Mouse (Mus musculus) olfactory bulb, adult 2 months (tissue): ENCODE results near the gene Stk19. TPM values are rescaled to one million over a fixed set of nuclear protein-coding genes. Genes with fewer than 3 reads are reported as not detected.

Experiments
- H3K27ac ChIP-seq: fragments of 200-500 bp; 2 replicates; pipeline ENCODE4 v1.5.1; 2012; ENCODE audit warnings: low read depth, low read length; ENCODE audit not compliant: insufficient read depth
- H3K4me1 ChIP-seq: fragments of 200-500 bp; 2 replicates; pipeline ENCODE4 v1.6.1; 2012; ENCODE audit warnings: low read length; ENCODE audit not compliant: control insufficient read depth, insufficient read depth
- H3K4me3 ChIP-seq: fragments of 200-500 bp; 2 replicates; pipeline ENCODE4 v1.5.1; 2012; ENCODE audit warnings: mild to moderate bottlenecking, low read depth, low read length, moderate library complexity; ENCODE audit not compliant: insufficient read depth
- CTCF ChIP-seq: fragments of 200-500 bp; IDR thresholded peaks from 2 replicates; pipeline ENCODE4 v1.5.1; 2012; ENCODE audit warnings: low read depth, mild to moderate bottlenecking, low read length, moderate library complexity; ENCODE audit not compliant: insufficient read depth
- POLR2A ChIP-seq: fragments of 200-500 bp; IDR thresholded peaks from 2 replicates; pipeline ENCODE4 v1.6.1; 2012; ENCODE audit warnings: mild to moderate bottlenecking, low read depth, low read length, moderate library complexity; ENCODE audit not compliant: insufficient read depth
- WGBS: fragments of 180-500 bp; shearing (Covaris S2); methylation state at CpG from one replicate; pipeline ENCODE4 v1.1.7; 2018; 5-methylcytosine and 5-hydroxymethylcytosine counted together
- polyA plus RNA-seq: library from polyadenylated mRNA; stranded (reverse); fragments of >200 nt; gene quantifications from 2 replicates; pipeline ENCODE4 v1.2.4, GENCODE M21; 2012; ENCODE audit warnings: low replicate concordance; ENCODE audit not compliant: missing spikeins, insufficient read depth, insufficient read length

The Stk19 gene
- not detected in 2 replicates for polyA plus RNA-seq

- WGBS, result under 1% methylated on average over 40 of the region's 40 CpGs
- Histone ChIP-seq H3K27ac (peak within 1 kb of the TSS; percentile 60), H3K4me1 (peaks cover 21% of the 10 kb centered on the region), H3K4me3 (peak within 1 kb of the TSS; percentile 86)
- no peak for TF ChIP-seq CTCF
- TF ChIP-seq POLR2A, result peak; percentile 76
These were observed at the start of gene Stk19, which contains the start of gene Dxo for GRCm38 (mm10) chr17:34836856-34837221. Gene Stk19, minus strand, starts transcription at chr17:34836945. Gene Dxo, plus strand, starts transcription at chr17:34837019.

GRCm38 (mm10) chr17:34885615-34886014 is 48.9 kb upstream of the Stk19 start:
- 91% methylated on average over 3 of the region's 3 CpGs for WGBS

DNA sequence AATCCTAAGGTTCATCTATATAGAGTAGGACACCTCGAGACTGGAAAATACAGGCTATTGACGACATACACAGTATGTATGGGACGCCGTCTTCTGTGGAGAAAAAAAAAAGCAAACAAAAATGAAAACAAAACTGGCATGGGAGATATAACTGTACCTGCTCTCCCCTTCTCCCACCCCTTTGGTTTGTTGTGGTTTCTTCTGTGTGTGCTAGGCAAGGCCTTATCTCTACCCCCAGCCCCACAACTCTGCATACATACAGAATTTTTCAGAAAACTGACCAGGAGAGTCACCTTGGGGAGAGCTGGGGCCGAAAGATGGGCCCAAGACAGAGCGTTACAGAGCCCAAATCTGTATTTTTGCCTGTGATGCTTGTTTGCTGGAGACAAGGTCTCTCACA is 48.0 kb upstream of the Stk19 start:
- Histone ChIP-seq H3K27ac (no peak overlapping the region), H3K4me3 (no peak overlapping the region), H3K4me1 (no peaks in the 10 kb centered on the region)
- WGBS, result 92% methylated on average over 6 of the region's 6 CpGs
- no peak for TF ChIP-seq POLR2A
- no peak for TF ChIP-seq CTCF

More at GRCm38 (mm10) chr17:34885615-34886014, 48.9 kb upstream of the Stk19 start:
- TF ChIP-seq POLR2A (no peak), CTCF (no peak)
- Histone ChIP-seq H3K27ac (no peak overlapping the region), H3K4me3 (no peak overlapping the region), H3K4me1 (no peaks in the 10 kb centered on the region)

DNA sequence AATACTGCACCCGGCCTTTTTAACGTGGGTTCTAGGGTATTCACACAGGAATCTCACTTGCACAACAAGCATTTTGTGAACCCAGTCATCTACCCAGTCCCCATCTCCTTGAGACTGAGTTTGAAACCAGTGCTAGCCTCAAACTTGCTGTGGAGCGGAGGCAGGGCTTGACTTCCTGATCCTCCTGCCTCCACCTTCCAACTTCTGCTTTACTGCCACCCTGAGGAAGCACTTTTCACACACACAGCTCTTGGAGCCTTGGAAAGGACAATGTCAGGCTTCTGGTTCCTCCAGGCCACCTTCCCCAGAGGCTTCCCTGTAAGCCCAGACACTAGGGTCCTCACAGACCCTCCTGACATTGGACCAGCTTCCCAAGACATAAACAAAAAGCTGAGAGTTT is 46.6 kb upstream of the Stk19 start:
- 54% methylated on average over 3 of the region's 3 CpGs for WGBS

DNA sequence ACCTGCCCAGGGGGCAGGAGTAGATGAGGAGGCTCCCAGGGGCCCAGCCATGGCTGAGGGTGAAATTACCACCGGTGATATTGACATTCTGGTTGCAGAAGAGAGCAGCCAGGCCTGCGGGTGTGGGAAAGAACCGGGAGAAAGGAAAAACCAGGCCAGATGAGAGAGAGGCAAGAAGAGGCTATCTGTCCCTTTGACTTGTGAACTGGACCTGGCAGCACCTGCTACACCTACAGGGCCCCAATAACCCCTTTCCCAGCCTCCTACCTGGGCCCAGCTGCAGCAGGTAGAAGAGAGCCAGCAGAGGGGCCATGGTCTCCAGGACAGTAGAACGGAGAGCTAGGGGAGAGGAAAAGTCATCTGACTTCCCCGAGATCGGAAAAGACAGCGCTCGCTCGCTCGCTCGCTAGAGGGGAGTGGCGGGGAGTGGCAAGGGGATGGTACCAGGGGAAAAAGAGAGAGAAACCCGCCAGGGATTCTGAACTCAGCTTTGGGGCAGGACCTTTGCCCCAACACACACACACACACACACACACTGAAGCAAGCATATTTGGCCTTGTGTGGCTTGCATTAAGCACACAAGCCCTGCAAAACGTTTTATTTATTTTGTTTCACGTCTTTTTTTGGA is 45.1 kb upstream of the Stk19 start, which contains the start of gene Gm20547:
Gene Gm20547, minus strand, starts transcription at position 360 of the 628 bp plus-strand sequence.
- Histone ChIP-seq H3K4me1 (no peaks in the 10 kb centered on the region), H3K27ac (no peak within 1 kb of the TSS), H3K4me3 (no peak within 1 kb of the TSS)
- 22% methylated on average over 15 of the region's 15 CpGs for WGBS
- TF ChIP-seq CTCF (no peak), POLR2A (no peak)

More for the DNA sequence above, 46.6 kb upstream of the Stk19 start:
- TF ChIP-seq CTCF (no peak), POLR2A (no peak)
- Histone ChIP-seq H3K27ac (no peak overlapping the region), H3K4me3 (no peak overlapping the region), H3K4me1 (no peaks in the 10 kb centered on the region)

DNA sequence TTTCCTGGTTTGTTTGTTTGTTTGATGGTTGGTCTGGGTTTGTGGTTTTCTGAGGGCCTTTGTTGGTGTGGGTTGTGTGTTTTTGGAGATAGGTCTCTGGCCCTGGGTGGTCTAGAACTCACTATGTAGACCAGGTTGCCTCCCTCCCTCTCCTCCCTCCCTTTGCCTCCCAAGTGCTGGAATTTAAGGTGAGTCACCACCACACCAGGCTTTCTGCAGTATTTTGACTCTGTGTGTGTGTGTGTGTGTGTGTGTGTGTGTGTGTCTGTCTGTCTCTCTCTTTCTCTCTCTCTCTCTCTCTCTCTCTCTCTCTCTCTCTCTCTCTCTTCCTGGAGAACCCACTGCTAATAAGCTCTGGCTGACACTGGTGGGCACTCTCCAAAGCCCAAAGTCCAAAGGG is 44.4 kb upstream of the Stk19 start:
- Histone ChIP-seq H3K4me3 (no peak overlapping the region), H3K27ac (no peak overlapping the region), H3K4me1 (no peaks in the 10 kb centered on the region)
- TF ChIP-seq POLR2A (no peak), CTCF (no peak)

DNA sequence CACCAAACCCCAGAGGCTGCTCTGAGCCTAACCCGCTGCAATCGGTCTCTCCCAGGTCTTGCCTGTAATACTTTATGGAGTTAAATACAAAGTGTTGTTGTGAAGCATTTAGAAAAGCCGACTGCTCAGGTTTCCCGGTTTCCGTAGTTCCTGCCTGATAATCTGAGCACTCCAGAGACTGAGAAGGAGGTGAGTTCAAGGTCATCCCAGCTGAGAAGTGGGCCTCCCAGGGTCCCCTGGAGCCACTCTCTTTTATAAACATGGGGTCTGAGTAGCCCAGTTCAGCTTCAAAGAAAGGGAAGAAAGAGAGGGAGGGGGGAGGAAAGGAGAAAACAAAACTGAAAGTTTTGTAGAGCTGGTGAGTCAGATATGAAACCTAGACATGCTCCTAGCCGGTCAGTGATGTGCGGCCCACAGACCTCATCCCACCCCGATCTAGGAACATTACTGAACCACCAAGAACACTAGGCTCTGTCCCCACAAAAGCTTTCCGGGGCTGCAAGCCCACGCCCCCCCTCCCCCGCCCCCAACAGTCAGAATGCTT is 42.7 kb upstream of the Stk19 start, which contains the start of gene Zbtb12:
Gene Zbtb12, plus strand, starts transcription at position 148 of the 544 bp plus-strand sequence.
- WGBS, result 65% methylated on average over 11 of the region's 11 CpGs
- H3K27ac ChIP-seq, result no peak within 1 kb of the TSS
- no peaks in the 10 kb centered on the region for H3K4me1 ChIP-seq
- TF ChIP-seq POLR2A, result no peak
- no peak for TF ChIP-seq CTCF
- H3K4me3 ChIP-seq, result no peak within 1 kb of the TSS

- 90% methylated on average over 6 of the region's 6 CpGs for WGBS
These were observed 37.6 kb upstream of the Stk19 start for GRCm38 (mm10) chr17:34874321-34874720.

DNA sequence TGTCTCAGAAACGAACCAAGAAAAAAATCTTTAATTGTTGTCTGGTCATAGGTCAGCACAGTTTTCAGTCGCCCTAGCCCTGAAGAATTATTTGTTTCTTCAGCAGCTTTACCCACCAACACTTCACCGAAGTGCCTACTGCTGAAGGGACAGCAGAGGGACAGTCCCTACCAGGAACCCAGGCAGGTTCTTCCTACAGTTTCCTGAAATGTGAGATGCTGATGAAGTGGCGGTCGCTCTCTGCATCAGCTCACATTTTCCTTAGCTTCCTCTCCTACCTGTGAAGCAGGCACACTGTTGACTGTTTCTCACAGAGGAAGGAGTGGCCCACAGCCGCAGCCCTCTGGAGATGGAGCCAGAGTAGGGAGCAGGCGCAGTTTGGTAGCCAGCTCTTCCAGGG is 29.2 kb upstream of the Stk19 start:
- 67% methylated on average over 7 of the region's 7 CpGs for WGBS

More at GRCm38 (mm10) chr17:34874321-34874720, 37.6 kb upstream of the Stk19 start:
- Histone ChIP-seq H3K27ac (no peak overlapping the region), H3K4me3 (no peak overlapping the region), H3K4me1 (no peaks in the 10 kb centered on the region)
- TF ChIP-seq POLR2A (no peak), CTCF (no peak)

More for the DNA sequence above, 29.2 kb upstream of the Stk19 start:
- Histone ChIP-seq H3K4me3 (no peak overlapping the region), H3K4me1 (no peaks in the 10 kb centered on the region), H3K27ac (no peak overlapping the region)
- no peak for TF ChIP-seq POLR2A
- TF ChIP-seq CTCF, result no peak
